In the genomic region with DNA sequence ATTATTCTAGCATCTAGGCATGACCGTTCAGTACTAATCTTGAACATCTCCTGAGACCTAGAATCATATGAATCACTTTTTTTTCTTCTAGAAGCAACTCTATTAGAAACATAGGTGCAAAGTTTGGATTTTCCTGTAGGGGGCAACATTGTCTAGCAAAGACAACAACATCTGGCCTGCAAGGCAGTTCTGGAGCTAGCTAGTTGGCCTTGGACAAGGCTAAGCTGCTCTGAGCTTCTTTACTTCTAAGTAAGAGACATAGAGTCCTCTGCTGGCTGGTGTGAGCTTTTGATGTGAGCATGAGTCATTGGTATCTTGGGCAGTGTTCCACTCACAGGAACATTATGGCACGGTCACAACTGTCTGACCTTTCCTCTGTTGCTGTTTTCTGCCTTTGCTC, we compare ENCODE assay signal across 8 mouse cellular contexts. TPM values are rescaled to one million over a fixed set of nuclear protein-coding genes. Genes with fewer than 3 reads are reported as not detected.
DNase-seq lines count a peak whose midpoint lies in the region; ATAC-seq lines count a peak whose summit lies in the region.

No protein-coding gene starts in this region.

- WGBS in hindbrain, embryonic 11.5 days = 78% methylated on average over 2 of the region's 2 CpGs
- WGBS in hindbrain, embryonic 10.5 days = 76% methylated on average over 2 of the region's 2 CpGs
- WGBS in forebrain, embryonic 15.5 days = 73% methylated on average over 2 of the region's 2 CpGs

- no peak for ATAC-seq in hindbrain, embryonic 11.5 days (ENCODE audit: low FRiP score)
- ATAC-seq in CD4-positive, CD25-positive, alpha-beta regulatory T cell, adult 4 months = peak; percentile 51
- no peak for ATAC-seq in forebrain, embryonic 15.5 days (replicated peaks)

- H3K27me3 ChIP-seq in hindbrain, embryonic 11.5 days (ENCODE audit: control insufficient read depth, insufficient read depth, low read length) = no peaks in the 10 kb centered on the region
- H3K27me3 ChIP-seq in hindbrain, embryonic 10.5 days (ENCODE audit: insufficient read depth, poor library complexity, severe bottlenecking) = no peaks in the 10 kb centered on the region
- H3K27me3 ChIP-seq in forebrain, embryonic 15.5 days = no peaks in the 10 kb centered on the region

- DNase-seq in hindbrain, embryonic 11.5 days (ENCODE audit: low spot score) = peak; percentile 49
- no peak for DNase-seq in hindbrain, embryonic 10.5 days (ENCODE audit: low spot score)
- DNase-seq in adrenal gland, adult 2 months = peak; percentile 71
- peak; percentile 13 for DNase-seq in gastrocnemius, postnatal 14 days
- peak; percentile 24 to 40 for DNase-seq in kidney, postnatal 4 days
- DNase-seq in natural killer cell, adult 2 months (ENCODE audit: low spot score in 2 of 2) = peak; percentile 26 to 63

- no peaks in the 10 kb centered on the region for H3K36me3 ChIP-seq in hindbrain, embryonic 11.5 days (ENCODE audit: control insufficient read depth, insufficient read depth, low read length)
- H3K36me3 ChIP-seq in hindbrain, embryonic 10.5 days = no peaks in the 10 kb centered on the region
- no peaks in the 10 kb centered on the region for H3K36me3 ChIP-seq in forebrain, embryonic 15.5 days

- H3K9me3 ChIP-seq in hindbrain, embryonic 11.5 days (ENCODE audit: control insufficient read depth, low read length) = no peaks in the 10 kb centered on the region
- H3K9me3 ChIP-seq in hindbrain, embryonic 10.5 days = no peaks in the 10 kb centered on the region
- no peaks in the 10 kb centered on the region for H3K9me3 ChIP-seq in forebrain, embryonic 15.5 days

- H3K4me2 ChIP-seq in hindbrain, embryonic 11.5 days (replicated peaks; ENCODE audit: low read depth, low read length) = no peak overlapping the region
- H3K4me2 ChIP-seq in forebrain, embryonic 15.5 days (replicated peaks) = no peak overlapping the region

- no peak overlapping the region for H3K9ac ChIP-seq in hindbrain, embryonic 11.5 days (ENCODE audit: low read depth, low read length)
- H3K9ac ChIP-seq in forebrain, embryonic 15.5 days (replicated peaks) = no peak overlapping the region

- H3K27ac ChIP-seq in hindbrain, embryonic 11.5 days (ENCODE audit: low read depth, low read length) = no peak overlapping the region
- H3K27ac ChIP-seq in hindbrain, embryonic 10.5 days = no peak overlapping the region
- H3K27ac ChIP-seq in forebrain, embryonic 15.5 days (replicated peaks) = no peak overlapping the region

- intact Hi-C loops in gastrocnemius, postnatal 14 days (cut with DNase I; ENCODE audit: low total_unique reads) = loop anchor here (5.0 kb wide), 1 partner anchor 93 kb away; no protein-coding TSS in a partner anchor

- H3K4me3 ChIP-seq in hindbrain, embryonic 11.5 days (ENCODE audit: low read depth, low read length) = no peak overlapping the region
- H3K4me3 ChIP-seq in hindbrain, embryonic 10.5 days = no peak overlapping the region
- H3K4me3 ChIP-seq in forebrain, embryonic 15.5 days = no peak overlapping the region

- no peaks in the 10 kb centered on the region for H3K4me1 ChIP-seq in hindbrain, embryonic 11.5 days (replicated peaks; ENCODE audit: control insufficient read depth, insufficient read depth, low read length)
- H3K4me1 ChIP-seq in hindbrain, embryonic 10.5 days (replicated peaks) = no peaks in the 10 kb centered on the region
- no peaks in the 10 kb centered on the region for H3K4me1 ChIP-seq in forebrain, embryonic 15.5 days

RNA-seq across cellular contexts. Expression of gene Gm7879, which starts 18.8 kb away (rescaled TPM):
- polyA plus RNA-seq in hindbrain, embryonic 11.5 days (2014; fragmentation: Nextera tagmentation; extraction: Ambion mirVana) = 0.71 and 0.80 TPM in 2 replicates
- polyA plus RNA-seq in hindbrain, embryonic 10.5 days (2016; fragmentation: Nextera tagmentation; extraction: Ambion mirVana) = not detected in 2 replicates
- polyA plus RNA-seq in CD4-positive, CD25-positive, alpha-beta regulatory T cell, adult 4 months (2017; shearing (Covaris generic)) = not detected
- total RNA-seq in adrenal gland, adult 2 months (2021) = 10 to 100 TPM; 13.0 to 14.0 TPM
- not detected in 2 replicates for polyA plus RNA-seq in adrenal gland, adult 2 months (2012; rRNA removed)
- total RNA-seq in gastrocnemius, postnatal 14 days (2021) = 1 to 10 TPM; 5.1 to 5.2 TPM
- 0.47 TPM in 1 of 2 replicates, not detected in the other for polyA plus RNA-seq in forebrain, embryonic 15.5 days (2015; fragmentation: Nextera tagmentation; extraction: Ambion mirVana)

RNA-seq across cellular contexts. Expression of gene Cd38, which starts 25.8 kb away (rescaled TPM):
- polyA plus RNA-seq in hindbrain, embryonic 11.5 days (2014; fragmentation: Nextera tagmentation; extraction: Ambion mirVana) = 8.0 and 8.9 TPM in 2 replicates
- polyA plus RNA-seq in hindbrain, embryonic 10.5 days (2016; fragmentation: Nextera tagmentation; extraction: Ambion mirVana) = 6.4 and 7.7 TPM in 2 replicates
- 10 to 100 TPM; 38.2 to 46.2 TPM for polyA plus RNA-seq in CD4-positive, CD25-positive, alpha-beta regulatory T cell, adult 4 months (2017; shearing (Covaris generic))
- total RNA-seq in adrenal gland, adult 2 months (2021) = 10 to 100 TPM; 11.5 to 15.1 TPM
- 5.3 and 5.9 TPM in 2 replicates for polyA plus RNA-seq in adrenal gland, adult 2 months (2012; rRNA removed)
- total RNA-seq in gastrocnemius, postnatal 14 days (2021) = 1 to 10 TPM; 5.6 to 6.2 TPM
- polyA plus RNA-seq in forebrain, embryonic 15.5 days (2015; fragmentation: Nextera tagmentation; extraction: Ambion mirVana) = 1.6 and 1.8 TPM in 2 replicates
